Mouse (Mus musculus) CH12.LX (cell line): ENCODE data around the gene Phldb1.

ENCODE experiments used
- CTCF ChIP-seq, 2 experiments: IDR thresholded peaks in 1 of 2; conservative IDR thresholded peaks in 1 of 2; 2 replicates each; pipeline ENCODE4 v1.5.1; 2011 to 2012; ENCODE audit warnings: low read depth in 2 of 2, low read length in 2 of 2, improper control_type of control experiment in 1 of 2, inconsistent platforms in 1 of 2, mild to moderate bottlenecking in 1 of 2, moderate library complexity in 1 of 2
- EP300 ChIP-seq: IDR thresholded peaks from 2 replicates; pipeline ENCODE4 v1.6.1; 2011; ENCODE audit warnings: low read length, improper control_type of control experiment
- KAT2A ChIP-seq: IDR thresholded peaks from 2 replicates; pipeline ENCODE4 v1.6.1; 2012; ENCODE audit warnings: low read length, improper control_type of control experiment, inconsistent platforms; ENCODE audit not compliant: insufficient replicate concordance
- MAX ChIP-seq: IDR thresholded peaks from 2 replicates; pipeline ENCODE4 v1.6.1; 2011; ENCODE audit warnings: low read length, improper control_type of control experiment
- MAZ ChIP-seq: IDR thresholded peaks from 2 replicates; pipeline ENCODE4 v1.6.1; 2012; ENCODE audit warnings: low read depth, mild to moderate bottlenecking, inconsistent platforms, low read length, improper control_type of control experiment, moderate library complexity
- MXI1 ChIP-seq: IDR thresholded peaks from 2 replicates; pipeline ENCODE4 v1.6.1; 2011; ENCODE audit warnings: mild to moderate bottlenecking, low read depth, low read length, improper control_type of control experiment
- POLR2A ChIP-seq: IDR thresholded peaks from 2 replicates; pipeline ENCODE4 v1.6.1; 2011; ENCODE audit warnings: low read depth, mild to moderate bottlenecking, improper control_type of control experiment, low read length
- POLR2AphosphoS2 ChIP-seq: IDR thresholded peaks from 2 replicates; pipeline ENCODE4 v1.6.1; 2011; ENCODE audit warnings: low read depth, low read length, improper control_type of control experiment
- RAD21 ChIP-seq: IDR thresholded peaks from 2 replicates; pipeline ENCODE4 v1.6.1; 2011; ENCODE audit warnings: low read depth, mild to moderate bottlenecking, low read length, improper control_type of control experiment, moderate library complexity
- TCF12 ChIP-seq: IDR thresholded peaks from 2 replicates; pipeline ENCODE4 v1.6.1; 2014; ENCODE audit warnings: low read depth, mild to moderate bottlenecking, inconsistent platforms, low read length, improper control_type of control experiment
- USF2 ChIP-seq: conservative IDR thresholded peaks from 2 replicates; pipeline ENCODE4 v1.6.1; 2011; ENCODE audit warnings: low read depth, low read length, improper control_type of control experiment
- ZC3H11A ChIP-seq: IDR thresholded peaks from 2 replicates; pipeline ENCODE4 v1.6.1; 2012; ENCODE audit warnings: low read depth, mild to moderate bottlenecking, inconsistent platforms, low read length, improper control_type of control experiment
- ZNF384 ChIP-seq: IDR thresholded peaks from 2 replicates; pipeline ENCODE4 v1.6.1; 2012; ENCODE audit warnings: low read depth, low read length, improper control_type of control experiment, inconsistent platforms

- TF ChIP-seq POLR2A = no peak
- peak; percentile 26; the same call in 1 of the 2 replicates for TF ChIP-seq TCF12
- no peak for TF ChIP-seq MAZ
- no peak for TF ChIP-seq POLR2AphosphoS2
- no peak for TF ChIP-seq KAT2A
- TF ChIP-seq ZNF384 = no peak
- TF ChIP-seq ZC3H11A = peak; percentile 93
- peak; percentile 45 to 98 for TF ChIP-seq CTCF (conservative IDR thresholded peaks at IDR 0.05 in 1 of 2, IDR thresholded peaks at IDR 0.05 in 1 of 2; ENCODE audit: low read depth in 2 of 2, low read length in 2 of 2)
- 0 out of 2 replicates have a peak, but pooled peaks have one; percentile 28 for TF ChIP-seq MAX
- peak; percentile 98 for TF ChIP-seq RAD21
- no peak for TF ChIP-seq EP300
- TF ChIP-seq USF2 = no peak
- TF ChIP-seq MXI1 = no peak
These were observed 83.0 kb downstream of the Phldb1 start for GRCm38 (mm10) chr9:44652027-44652426.
